Mouse (Mus musculus) bone marrow macrophage, adult 2 months (primary cell): ENCODE measurements around the gene Ano3. TPM values are rescaled to one million over a fixed set of nuclear protein-coding genes. Genes with fewer than 3 reads are reported as not detected.

Source experiments
- H3K27ac ChIP-seq: 2 replicates; pipeline ENCODE4 v1.5.1; 2012; ENCODE audit warnings: low read depth, low read length; ENCODE audit not compliant: insufficient read depth
- H3K4me1 ChIP-seq: 2 replicates; pipeline ENCODE4 v1.6.1; 2012; ENCODE audit warnings: low read length; ENCODE audit not compliant: control insufficient read depth, insufficient read depth
- H3K4me3 ChIP-seq: 2 replicates; pipeline ENCODE4 v1.5.1; 2012; ENCODE audit warnings: mild to moderate bottlenecking, low read length, moderate library complexity; ENCODE audit not compliant: insufficient read depth
- CTCF ChIP-seq: IDR thresholded peaks from 2 replicates; pipeline ENCODE4 v1.5.1; 2012; ENCODE audit warnings: low read depth, mild to moderate bottlenecking, low read length, moderate library complexity
- POLR2A ChIP-seq: IDR thresholded peaks from 2 replicates; pipeline ENCODE4 v1.6.1; 2012; ENCODE audit warnings: mild to moderate bottlenecking, low read depth, low read length, borderline replicate concordance
- polyA plus RNA-seq: library from polyadenylated mRNA; stranded (reverse); fragments of >200 nt; gene quantifications from 2 replicates; pipeline ENCODE4 v1.2.4, GENCODE M21; 2012; ENCODE audit not compliant: missing spikeins, insufficient read depth, insufficient read length

Gene Ano3
- polyA plus RNA-seq, 1 experiment = not detected

- TF ChIP-seq CTCF (no peak), POLR2A (no peak)
- no peaks in the 10 kb centered on the region for H3K4me1 ChIP-seq
These were observed 111.0 kb downstream of the Ano3 start for GRCm38 (mm10) chr2:110839559-110840243.

GRCm38 (mm10) chr2:110816189-110816588 is 134.5 kb downstream of the Ano3 start:
- H3K4me3 ChIP-seq = no peak overlapping the region
- TF ChIP-seq POLR2A (no peak), CTCF (no peak)
- no peak overlapping the region for H3K27ac ChIP-seq
- H3K4me1 ChIP-seq = no peaks in the 10 kb centered on the region

More at GRCm38 (mm10) chr2:110839559-110840243, 111.0 kb downstream of the Ano3 start:
- no peak overlapping the region for H3K4me3 ChIP-seq
- H3K27ac ChIP-seq = no peak overlapping the region

GRCm38 (mm10) chr2:110814964-110815363 is 135.8 kb downstream of the Ano3 start:
- TF ChIP-seq CTCF (no peak), POLR2A (no peak)
- H3K27ac ChIP-seq = no peak overlapping the region
- H3K4me1 ChIP-seq = no peaks in the 10 kb centered on the region
- no peak overlapping the region for H3K4me3 ChIP-seq

GRCm38 (mm10) chr2:110806302-110807093 is 144.2 kb downstream of the Ano3 start:
- H3K4me3 ChIP-seq = no peak overlapping the region
- no peak overlapping the region for H3K27ac ChIP-seq
- no peaks in the 10 kb centered on the region for H3K4me1 ChIP-seq
- TF ChIP-seq CTCF = no peak
- TF ChIP-seq POLR2A = no peak

DNA sequence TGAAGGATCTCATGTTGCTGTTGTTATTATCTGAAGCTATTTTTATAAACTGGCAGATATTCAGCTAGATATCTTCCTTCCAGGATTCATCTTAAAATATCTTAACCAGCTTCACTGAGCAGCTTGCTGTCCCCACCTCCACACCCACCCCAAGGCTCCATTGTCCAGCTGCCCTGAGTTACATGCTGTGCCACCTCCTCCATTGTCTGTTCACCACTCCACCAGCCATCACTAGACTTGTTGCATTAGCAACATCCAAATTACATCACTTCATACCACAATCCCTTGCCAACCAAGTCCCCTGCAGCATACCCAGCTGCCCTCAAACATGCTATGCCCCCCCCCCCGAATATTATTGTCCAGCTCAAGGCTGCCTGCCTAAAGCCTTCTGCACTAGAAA is 154.8 kb downstream of the Ano3 start:
- Histone ChIP-seq H3K4me1 (no peaks in the 10 kb centered on the region), H3K4me3 (no peak overlapping the region), H3K27ac (no peak overlapping the region)
- TF ChIP-seq POLR2A (no peak), CTCF (no peak)

DNA sequence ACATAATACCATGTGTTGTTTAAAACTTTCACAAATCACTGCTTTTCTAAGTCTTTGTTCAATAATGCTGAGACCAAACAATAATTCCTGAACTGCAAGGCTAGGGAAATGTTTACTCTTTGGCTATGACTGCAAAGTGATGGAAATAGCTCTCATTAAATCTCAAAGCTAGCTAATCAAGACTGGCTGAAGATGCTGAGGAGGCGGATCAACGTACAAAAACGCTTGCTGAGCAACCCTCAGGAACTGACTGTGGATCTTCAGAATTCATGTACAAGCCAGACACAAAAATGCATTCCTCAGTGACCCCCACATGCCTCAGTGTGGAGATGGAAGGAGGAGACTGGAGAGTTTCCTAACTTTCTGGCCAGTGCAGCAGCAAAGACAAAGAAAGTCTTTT is 155.3 kb downstream of the Ano3 start:
- TF ChIP-seq POLR2A = no peak
- no peak overlapping the region for H3K4me3 ChIP-seq
- H3K4me1 ChIP-seq = no peaks in the 10 kb centered on the region
- H3K27ac ChIP-seq = no peak overlapping the region

- no peak for TF ChIP-seq POLR2A
- TF ChIP-seq CTCF = no peak
- Histone ChIP-seq H3K4me1 (no peaks in the 10 kb centered on the region), H3K4me3 (no peak overlapping the region), H3K27ac (no peak overlapping the region)
These were observed 163.3 kb downstream of the Ano3 start for GRCm38 (mm10) chr2:110787396-110787795.

GRCm38 (mm10) chr2:110759434-110759833 is 191.3 kb downstream of the Ano3 start:
- Histone ChIP-seq H3K27ac (no peak overlapping the region), H3K4me1 (no peaks in the 10 kb centered on the region), H3K4me3 (no peak overlapping the region)
- TF ChIP-seq POLR2A = no peak
- TF ChIP-seq CTCF = no peak

DNA sequence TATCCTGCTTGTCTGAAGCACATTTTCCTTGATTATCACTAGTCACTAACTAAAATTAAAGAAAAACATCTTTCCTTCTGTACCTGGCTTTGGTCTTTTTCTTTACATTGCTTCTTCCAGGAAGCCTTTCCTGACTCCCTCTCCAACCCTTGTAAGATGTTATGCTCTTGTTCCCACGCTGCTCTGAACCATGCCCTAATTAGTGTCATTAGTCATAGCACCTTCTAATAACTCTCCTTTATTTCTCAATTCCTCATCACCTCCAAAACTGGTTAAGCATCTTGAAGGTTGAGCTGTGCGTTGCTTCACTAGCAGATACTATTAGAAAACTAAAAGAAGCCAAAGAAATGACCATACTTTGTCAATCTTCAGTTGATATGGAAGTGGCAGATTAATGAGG is 193.2 kb downstream of the Ano3 start:
- Histone ChIP-seq H3K4me3 (no peak overlapping the region), H3K27ac (no peak overlapping the region), H3K4me1 (no peaks in the 10 kb centered on the region)
- TF ChIP-seq CTCF (no peak), POLR2A (no peak)

DNA sequence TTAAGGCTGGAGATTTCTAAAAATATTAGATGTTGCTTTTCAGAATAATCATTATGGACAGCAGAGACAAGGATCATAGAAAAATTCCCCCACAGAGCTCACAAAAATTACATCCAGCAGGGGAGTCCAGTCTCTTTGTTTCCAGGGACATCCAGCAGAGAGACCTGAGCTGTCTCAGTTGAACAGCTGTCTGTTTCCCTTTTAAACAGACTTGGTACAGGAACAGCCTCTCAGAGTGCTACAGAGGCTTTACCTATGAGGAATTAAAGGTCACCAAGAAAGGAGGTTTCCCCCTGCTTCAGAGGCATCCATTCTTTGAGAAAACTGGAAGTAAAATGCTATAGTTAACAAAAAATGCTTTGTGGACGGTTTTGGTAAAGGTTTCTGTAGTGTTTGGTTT is 210.2 kb downstream of the Ano3 start:
- Histone ChIP-seq H3K4me3 (no peak overlapping the region), H3K4me1 (no peaks in the 10 kb centered on the region), H3K27ac (no peak overlapping the region)
- no peak for TF ChIP-seq POLR2A
- TF ChIP-seq CTCF = no peak

DNA sequence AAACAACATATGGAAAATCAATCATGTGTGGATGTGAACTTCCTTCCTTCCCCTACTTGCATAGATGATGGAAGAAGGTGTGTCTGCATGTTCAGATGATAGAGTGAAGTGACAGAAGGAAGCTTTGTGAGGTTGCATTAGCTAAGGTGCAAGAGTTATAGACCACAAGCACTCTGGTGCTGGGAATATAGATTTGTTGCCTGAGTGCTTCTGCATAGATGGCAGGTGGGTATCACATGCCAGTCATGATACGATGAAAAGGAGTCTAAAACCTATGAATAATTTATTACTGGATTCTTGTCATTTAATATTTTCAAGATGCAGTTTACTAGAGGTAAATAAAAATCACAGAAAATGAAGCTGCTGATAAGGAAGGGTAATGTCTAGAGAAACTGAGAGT is 210.9 kb downstream of the Ano3 start:
- TF ChIP-seq POLR2A (no peak), CTCF (no peak)
- Histone ChIP-seq H3K4me3 (no peak overlapping the region), H3K27ac (no peak overlapping the region), H3K4me1 (no peaks in the 10 kb centered on the region)
